Mouse (Mus musculus) kidney, adult 9 months (tissue): ENCODE measurements at regions not wholly inside any gene's neighbourhood (a gene's known extent, or its start where the extent isn't known, plus 50 kb on each side); places are given as distances from the start of the nearest gene placed in this dataset.

Experiments used
- DNase-seq: peaks from one replicate; pipeline ENCODE4 v3.0.0; 2022

DNA sequence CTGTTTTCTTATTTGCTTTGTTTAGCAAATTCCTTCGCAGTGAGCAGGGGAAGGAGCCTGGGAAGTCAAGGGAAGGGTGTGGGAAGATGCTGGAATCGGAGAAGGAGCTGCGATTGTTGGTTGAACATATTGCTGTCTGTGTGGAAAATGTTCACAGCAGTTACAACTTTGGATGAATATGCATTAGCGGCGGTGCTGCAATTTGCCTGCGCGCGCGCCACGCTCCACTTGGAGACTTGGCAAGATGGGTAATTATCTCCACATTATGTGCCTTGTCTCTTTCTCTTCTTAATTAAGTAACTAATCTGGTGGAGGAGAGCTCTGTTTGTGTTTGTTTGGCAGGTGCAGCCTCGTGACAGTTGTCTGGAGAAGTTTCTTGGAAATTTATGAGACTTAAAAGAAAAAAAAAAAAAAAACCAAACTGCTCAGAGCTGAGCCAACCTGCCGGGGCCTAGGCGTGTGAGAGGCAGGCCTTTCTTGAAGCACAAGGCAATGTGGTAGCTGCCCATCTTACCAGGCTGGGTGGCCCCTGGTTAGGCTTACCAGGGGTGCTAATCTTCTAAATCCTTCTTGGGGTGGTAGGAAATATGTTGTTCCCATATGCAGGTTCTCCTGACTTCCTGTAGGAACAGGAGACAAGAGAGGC, 279.2 kb upstream of the Tle3 start:
- no peak for DNase-seq

DNA sequence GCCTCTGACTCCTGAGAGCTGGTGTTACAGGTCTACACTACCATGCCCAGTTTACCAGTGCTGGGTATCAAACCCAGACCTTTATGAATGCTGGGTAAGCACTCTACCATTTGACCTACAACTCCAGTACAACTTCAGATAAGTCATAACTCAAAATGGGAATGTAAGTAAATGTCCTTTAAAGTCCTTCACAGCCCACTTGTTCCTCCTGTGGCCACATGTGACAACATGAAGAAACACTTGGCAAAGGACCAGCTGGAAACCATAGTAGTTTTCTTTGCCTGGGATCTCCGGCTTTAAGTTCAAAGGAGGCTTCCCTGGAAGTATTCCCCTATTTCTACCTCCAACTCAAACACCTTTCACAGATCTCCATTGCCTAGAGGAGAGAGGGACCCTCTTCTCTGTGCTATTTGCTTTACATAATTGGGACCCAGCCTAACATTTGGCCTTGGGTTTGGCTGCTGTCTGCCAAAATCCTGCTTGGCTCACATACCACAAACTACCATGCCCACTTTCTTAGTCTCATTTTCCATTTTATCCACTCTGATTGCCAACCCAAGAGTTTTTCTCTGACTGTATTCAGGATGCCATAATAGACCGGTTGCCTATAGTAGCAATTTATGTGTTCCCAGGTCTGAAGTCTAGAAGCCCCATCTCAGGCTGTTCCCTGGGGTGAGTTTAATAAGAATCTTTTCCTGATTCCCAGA, 276.9 kb upstream of the Tle3 start:
- no peak for DNase-seq

DNA sequence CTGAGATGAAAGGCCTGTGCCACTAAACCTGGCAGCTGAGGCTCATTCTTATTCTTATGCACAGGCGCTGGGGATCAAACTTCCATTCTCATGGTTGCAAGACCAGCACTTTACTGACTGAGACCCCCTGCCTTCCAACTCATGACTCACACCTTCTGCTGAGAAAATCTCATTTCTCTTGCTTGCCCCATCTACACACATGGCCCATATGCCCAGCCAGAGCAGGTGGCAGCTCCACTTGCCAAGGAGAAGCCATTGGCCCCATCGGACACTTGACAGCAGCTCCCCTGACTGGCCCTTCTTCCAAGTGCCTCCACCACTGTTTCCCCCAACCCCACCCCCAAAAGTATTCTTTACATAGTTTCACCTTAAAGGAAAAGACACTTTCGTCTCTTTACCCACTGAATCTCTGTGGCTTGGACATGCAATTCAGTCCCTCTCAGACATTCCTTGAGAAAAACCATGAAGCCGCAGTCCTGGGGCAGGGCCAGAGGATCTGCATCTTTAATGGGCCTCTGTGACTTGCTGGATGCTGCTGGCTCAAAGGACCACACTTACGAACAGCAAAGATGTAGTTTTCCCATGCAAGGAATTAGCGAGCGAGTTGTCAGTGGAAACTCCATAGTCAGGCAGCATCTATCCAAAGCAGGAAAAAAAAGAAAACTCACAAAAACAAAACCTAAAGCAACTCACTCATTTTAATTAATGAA, 270.3 kb upstream of the Tle3 start:
- no peak for DNase-seq

DNA sequence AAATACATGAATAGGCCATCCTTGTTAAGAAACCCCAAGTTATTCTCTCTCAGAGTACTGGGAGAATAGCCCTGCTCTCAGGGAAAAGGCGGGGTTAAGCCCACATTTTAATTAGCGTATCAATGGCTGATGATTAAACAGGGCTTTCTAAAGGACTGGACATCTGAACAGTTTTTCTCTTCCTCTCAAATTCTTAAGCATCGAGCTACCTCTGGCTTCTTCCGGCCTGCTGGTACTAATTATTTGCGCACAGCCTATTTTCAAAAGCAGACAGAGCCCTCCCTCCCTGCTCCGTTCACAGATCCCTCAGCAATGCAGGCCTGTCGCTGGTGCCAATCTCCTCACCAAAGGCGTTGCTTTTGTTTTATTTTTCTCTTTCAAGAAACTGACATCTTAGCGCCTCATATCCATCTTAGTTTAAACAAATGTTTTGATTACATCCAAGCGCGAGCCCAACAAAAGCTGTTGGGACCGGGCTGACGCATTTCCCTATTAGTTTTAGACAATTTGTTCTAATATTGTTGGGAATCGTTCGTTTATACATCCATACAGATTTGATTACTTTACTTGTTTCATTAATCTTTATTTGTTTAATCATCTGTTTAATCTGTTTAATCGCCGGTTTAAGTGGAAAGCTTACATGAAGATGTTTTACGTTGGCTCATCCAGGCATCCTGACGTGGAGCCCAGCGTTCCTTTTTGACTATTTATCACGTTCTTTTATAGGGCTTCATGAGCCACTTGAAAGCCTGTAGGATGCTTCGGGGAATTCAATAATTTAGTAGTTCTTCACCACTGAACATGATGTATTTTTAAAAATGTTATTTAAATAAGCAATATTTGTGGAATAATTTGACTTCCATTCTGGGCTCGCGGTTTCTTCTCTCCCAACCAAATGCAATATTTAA, 269.5 kb upstream of the Tle3 start:
- no peak for DNase-seq

DNA sequence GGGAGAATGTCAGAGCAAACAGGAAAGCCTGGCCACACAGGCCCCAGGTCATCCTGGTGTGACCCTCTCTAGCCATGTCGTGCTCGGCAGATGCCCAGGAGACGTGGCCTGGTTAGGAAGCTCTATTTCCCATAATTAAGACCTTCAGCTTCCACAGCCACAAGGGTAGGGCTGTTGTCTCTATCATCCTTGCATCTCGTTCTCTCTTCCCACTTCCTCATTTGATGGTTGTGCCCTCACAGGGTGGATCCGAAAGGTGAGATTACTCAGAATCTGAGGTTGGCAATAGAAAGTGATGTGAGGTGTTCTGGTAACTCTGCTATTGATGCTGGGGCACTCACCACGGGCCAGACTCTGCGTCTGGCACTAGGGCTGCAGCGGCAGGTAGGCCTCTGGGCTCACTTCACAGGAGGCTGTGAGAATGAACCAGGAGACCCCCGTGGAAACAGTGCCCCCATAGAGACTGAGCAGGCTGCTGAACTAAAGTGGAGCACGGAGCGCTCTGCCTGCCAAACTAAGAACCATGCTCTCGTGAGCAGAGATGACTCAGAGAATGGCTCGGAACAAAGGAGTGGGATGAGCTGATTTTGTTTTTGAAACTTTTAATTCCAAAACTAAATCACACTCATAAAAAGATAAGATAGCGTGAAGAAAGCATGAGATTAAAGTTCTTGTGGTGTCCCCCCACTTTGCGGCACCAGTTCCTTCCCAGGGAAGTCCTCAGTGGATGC, 266.5 kb upstream of the Tle3 start:
- DNase-seq, result no peak

DNA sequence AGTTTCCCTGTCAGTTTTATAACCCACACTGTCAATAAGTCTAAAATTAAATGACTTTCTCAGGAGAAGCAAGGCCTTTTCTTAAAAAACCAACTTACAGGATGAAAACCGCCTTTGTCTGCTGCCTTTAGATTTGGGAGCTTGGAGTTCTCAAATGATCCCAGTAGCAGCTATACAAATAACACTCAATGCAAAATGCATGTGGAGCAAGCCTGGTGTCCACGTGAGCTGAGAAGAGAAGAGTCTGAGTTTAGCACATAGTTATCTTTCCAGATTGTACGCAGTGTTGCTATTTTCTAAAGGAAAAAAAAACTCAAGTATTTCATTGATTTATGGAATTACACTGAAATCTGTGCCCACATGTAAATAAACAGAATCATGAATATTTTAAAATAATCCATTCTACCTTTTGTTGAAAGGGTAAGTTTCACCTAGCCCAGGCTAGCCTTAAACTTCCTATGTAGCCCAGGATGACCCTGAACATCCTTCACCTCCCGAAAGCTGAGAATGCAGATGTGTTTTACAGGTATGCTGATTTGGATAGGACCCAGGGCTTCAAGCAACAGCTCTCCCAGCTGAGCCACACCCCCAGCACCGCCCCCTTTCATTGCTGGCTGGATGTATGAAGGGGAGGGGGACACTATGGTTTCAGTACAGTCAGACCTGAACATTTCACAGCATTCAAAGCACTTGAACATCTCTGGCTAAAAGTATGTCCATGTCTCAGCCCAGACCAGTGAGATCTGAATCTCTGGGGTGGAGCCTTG, 262.5 kb upstream of the Tle3 start:
- no peak for DNase-seq

DNA sequence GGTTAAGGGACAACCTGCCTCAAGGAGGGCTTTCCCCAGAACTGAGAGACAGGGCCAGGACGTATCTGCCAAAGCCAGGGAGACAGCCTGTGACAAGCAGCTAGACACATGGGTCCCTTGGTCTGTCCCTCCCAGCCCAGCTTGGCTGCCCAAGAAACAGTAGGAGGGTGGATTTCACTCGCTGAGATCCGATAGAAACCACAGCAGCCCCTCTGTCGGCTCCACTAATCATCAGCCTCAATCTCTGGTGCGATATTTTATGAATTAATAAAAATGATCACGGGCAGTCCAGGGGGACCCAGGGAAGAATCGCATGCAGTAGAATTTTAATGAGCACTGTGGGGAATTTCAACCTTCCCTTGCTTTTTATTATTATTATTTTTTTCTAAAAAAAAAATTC, 261.0 kb upstream of the Tle3 start:
- DNase-seq, result no peak

DNA sequence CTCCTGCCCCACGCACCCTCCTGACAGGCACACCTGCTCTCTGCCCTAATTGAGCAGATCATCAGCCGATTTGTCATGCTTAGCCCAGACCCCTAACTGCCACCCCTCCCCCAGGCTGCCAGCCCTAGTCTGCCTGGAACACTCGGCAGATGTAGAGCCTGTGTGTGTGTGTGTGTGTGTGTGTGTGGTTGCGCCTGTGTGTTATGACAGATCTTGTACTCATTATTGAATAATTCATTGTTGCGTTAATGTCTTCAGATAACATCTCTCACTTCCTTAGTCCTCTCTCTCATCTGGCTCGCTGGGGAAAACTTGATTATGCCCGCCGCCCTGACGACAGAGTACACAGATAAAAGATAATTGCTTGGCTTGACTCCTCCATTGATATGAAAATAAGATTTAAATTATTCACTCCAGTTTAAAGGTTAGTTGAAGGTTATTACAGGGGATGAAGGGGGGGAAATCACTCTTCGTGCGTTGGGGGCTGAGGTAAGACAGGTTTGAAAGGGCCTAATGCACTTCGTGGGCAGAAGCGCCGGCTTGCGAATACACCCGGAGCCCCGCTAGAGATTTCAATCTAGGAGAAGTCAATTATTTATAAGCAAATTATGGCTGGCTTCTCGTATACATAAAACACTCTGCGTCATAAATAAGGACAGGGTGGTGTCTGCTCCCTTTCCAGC, 260.3 kb upstream of the Tle3 start:
- no peak for DNase-seq

DNA sequence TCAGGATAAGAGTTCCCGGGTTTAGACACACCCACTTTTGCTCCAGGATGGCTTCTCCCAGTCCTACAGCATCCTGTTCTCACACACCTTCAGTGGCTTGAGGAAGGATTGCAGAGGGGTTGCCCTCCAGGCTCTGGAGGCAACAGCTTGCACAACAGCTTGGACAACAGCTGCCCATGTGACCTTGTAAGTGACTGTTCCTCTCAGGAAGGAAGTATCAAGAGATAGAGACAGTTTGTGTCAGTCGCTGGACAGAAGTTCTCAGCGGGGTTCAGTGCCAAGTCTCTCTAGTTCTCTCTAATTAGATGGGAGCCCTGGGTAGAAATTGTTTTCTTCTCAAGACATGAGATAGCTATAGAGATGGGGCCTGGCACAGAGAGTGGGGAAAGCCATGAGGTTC, 252.9 kb upstream of the Tle3 start:
- no peak for DNase-seq

DNA sequence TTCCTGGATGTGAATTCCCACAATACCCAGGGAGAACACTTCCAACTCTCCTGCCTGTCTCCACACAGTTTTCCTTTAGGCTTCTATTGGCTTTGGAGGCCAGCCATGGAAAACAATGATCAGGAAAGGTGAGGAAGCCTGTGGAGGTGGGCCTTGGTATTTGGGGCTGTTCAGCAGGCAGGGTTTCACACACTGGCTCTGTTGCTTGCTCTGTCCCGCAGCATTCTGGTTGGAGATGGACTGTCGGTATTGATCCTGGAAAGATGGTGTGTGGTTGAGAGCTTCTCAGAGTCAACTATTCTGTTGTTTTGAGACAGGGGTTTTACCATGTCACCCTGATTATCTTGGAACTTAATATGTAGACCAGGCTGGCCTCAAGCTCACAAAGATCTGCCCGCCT, 251.6 kb upstream of the Tle3 start:
- no peak for DNase-seq

DNA sequence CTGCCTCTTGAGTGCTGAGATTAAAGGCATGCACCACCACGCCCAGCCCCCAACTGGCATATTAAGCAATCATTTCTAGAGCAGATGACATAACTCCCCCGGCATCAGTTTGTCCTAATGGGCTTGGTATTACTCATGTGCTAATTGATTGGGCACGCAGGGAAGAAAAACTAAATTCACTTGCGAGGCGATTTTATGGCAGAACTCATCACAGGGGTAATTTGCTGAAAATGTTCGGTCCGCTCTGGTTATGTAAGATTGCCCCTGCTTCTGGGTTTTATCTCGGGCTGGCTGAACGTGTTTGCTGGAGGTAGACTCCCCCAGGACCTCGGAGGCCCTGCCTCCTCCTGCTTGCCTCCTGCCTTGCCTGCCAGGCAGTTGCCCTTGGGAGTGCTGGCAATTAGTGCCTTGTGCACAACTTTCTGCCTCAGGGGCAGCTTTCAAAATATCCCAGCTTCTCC, 251.2 kb upstream of the Tle3 start:
- DNase-seq, result no peak

DNA sequence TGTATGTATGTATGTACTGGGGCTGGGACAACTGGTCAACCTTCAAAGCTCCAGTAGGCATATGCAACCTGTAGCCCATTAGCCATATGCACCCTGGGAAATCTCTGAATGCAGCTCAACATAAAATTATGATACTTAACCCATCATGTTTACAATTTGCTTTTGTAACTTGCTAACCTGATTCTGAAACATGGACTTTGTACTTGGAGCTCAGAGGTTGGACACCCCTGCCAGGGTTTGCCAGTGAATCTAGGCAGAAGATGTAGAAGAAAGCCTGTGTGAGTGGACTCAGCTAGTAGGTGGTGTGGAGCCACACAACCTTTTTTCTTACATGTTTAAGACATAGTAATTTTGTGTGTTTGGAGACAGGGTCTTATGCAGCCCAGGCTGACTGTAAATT, 248.7 kb upstream of the Tle3 start:
- peak; percentile 13 for DNase-seq

DNA sequence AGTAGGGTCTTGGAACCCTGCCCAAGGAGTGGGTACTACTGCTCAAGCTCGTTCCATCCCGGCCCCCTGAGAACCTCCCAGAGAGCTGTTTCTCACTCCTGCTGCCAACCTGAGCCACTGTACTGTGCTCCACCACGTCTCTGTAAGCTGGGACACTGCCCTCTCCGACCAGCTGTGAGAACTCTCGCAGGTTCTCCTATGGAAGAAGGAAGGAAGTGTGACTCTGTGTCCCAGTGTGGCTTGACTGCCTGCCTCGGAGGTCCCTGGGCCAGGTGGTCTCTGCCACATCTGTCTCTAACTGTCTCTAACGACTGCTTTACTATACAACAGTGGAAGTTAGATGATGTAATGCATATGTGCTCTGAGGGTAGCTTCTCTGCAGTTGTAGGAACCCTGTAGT, 246.4 kb upstream of the Tle3 start:
- DNase-seq, result no peak

DNA sequence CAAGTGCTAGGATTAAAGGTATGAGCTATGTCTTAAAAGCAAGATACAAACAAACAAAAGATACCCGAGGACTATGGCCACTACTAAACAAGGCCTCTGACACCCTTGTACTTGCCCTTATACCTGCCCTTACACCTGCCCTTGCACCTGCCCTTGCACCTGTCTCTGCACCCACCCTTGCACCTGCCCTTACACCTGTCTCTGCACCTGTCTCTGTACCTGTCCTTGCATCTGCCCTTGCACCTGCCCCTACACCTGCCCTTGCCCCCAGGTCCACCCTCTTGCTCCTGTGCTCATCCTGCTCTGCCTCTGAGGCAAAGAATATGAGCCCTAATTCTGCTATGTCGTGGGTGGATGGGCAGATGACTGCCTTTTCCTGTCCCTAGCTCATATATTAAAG, 244.1 kb upstream of the Tle3 start:
- DNase-seq, result no peak

DNA sequence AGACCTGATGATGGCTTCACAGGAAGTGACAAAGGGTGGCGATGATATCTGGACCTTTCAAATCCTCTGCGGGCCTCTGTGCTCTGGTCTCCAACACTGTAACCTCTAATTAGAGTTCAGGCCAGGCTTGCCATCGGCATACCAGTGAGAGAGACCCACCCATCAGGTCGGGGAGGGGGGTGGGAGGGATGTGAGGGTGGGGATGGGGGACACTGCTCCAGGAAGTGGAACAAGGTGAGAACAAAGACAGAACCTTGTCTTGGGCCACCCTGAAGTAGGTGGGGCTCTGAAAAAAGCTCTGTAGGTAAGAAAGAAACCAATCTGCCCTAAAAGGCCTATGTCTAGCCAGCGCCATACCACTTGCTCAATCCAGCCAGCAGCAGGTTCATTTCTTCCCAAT, 243.0 kb upstream of the Tle3 start:
- DNase-seq, result no peak

DNA sequence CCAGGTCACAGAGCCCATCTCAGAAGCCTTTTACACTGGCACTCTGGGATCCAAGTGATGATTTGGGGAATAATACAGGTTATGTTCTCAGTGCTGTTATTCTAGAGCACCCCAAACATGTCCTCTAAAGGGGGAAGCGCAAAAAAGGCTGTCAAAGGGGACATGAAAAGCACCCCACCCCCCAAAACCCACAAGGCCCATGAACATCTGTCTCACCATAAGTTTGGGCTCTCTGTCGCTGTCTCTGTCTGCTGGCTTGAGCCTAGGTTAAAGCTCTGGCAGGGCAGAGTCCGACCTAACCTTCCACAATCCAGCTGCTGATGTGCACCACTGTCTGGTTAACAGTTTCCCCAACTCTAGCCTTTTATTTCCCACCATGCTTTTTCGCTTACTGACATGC, 241.3 kb upstream of the Tle3 start:
- DNase-seq, result no peak

DNA sequence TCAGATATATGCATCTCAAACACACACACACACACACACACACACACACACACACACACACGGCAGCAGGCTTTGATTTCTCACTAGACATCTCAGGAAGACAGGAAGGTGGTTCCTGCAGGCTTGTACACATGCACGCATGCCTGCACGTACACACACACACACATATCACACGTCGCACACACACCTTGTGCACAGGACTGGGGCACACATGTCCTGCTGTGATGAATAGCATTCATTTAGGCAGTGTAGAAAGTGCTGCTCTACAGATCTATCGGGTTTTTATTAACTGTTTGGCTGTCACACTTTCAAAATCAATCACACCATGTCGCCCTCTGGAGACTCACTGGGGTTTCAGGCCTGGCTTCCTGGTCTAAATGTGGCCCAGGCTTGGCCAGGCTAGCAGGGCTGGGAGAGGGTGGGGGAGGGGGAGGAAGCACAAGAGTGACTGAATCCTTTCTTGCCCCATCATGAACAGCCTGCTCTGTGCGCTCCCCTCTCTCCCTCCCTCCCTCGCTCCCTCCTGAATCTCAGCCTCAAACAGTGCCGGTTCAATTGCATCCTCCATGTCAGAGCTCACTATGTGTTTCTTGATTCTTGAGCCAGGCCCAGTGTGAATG, 236.8 kb upstream of the Tle3 start:
- DNase-seq, result no peak

DNA sequence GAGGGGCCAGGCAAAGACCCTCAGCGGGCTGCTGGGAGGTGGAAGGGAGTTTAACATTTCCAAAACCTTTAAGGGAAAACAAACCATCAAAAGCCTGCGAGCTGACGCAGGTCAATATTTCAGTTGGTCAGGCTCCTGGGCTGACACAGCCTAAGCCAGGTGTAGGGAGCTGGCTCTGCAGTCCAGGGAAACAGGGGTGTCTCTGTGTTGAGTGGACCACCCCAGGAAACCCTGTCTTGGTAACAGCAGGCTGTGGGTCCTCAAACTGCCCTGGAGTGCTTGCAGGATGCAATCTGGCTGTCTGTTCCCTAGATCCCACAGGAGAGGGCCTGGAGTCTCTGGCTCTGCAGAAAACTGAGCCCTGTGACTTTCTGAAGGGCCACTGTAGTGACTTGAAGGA, 236.2 kb upstream of the Tle3 start:
- no peak for DNase-seq

DNA sequence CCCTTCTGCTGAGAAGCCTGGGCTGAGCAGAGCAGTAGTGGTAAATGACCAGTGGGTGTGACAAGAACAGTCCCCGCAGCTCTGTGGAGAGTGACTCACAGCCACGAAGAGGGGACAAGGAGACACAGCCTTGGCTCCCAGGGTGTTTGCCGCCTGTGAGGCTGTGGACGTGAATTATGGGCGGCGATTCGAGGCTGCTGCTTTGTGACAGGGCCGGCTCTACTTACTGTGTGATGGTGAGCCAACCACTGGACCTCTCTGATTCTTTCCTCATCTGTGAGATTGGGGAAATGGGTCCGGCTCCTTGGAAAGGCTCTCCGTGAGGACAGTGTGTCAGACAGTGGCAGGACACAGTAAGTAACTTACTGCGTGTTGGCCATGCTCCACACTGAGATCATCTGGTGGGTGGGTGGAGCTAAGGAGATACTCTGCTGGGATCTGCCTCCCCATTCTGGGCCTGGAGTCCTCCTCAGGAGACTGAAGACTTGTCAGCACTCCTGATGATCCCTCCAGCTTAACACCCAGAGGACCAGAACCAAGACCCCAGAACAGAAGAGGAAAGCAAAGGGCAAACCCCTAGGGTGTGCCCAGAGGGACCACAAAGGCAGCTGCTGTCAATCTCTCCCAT, 233.3 kb upstream of the Tle3 start:
- no peak for DNase-seq

DNA sequence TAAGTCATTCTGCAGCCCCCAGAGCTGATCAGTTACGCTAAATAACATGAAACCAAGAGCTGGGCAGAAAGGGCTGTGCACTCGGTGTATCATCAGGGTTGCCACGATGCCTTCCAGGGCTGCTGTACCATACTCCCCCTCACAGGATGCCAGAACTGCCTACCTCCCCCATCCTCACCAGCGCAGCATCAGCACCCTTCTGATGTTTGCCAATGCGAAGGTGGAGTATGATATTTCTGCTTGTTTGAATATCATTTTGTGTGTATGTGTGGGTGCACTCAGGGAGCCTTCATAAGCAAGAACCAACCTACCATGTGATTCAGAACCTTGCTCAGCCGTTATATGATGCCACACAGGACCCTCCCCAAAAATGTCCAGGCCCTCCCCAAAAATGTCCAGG, 229.1 kb upstream of the Tle3 start:
- no peak for DNase-seq
